Mouse (Mus musculus) right cerebral cortex, postnatal 36 days (tissue): ENCODE results near the gene Zfp462.

ENCODE experiments used
- DNase-seq, 2 experiments: peaks; one replicate each; pipeline ENCODE4 v3.0.0; 2022; ENCODE audit warnings: low spot score in 2 of 2, mixed read lengths in 1 of 2

Zfp462 gene

DNA sequence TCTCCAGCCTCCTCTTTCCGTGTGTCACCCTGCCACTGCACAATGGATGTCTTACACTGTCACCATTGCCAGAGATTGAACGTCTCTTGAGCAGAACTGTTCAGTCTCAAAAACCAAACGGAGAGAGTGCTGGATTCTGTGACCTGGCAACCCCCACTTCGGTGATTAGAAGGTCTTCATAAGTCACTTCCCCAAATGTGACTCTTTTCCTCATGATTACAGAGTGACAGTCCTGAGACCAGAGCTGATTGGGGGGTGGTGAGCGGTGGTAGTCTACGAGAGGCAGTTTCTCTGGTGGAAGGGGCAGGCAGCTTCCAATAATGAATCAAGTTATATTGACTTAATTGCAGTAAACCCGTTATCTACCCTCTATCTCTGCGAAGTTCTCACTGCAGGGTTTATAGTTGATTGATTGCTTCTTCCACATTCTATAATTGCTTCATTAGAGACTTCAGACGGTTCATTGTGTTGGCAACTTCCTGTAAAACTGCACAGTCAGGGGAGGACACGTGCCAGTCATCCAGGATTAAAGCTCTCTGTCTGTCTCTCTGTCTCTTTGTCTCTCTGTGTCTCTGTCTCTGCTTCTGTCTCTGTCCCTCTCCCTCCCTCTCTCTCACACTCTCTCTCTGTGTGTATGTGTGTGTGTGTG, 173.1 kb downstream of the Zfp462 start:
- DNase-seq: no peak

- DNase-seq: no peak
Observed at GRCm38 (mm10) chr4:55121126-55121525, 176.3 kb downstream of the Zfp462 start.

- no peak for DNase-seq
Observed at GRCm38 (mm10) chr4:55121952-55122351, 177.1 kb downstream of the Zfp462 start.

DNA sequence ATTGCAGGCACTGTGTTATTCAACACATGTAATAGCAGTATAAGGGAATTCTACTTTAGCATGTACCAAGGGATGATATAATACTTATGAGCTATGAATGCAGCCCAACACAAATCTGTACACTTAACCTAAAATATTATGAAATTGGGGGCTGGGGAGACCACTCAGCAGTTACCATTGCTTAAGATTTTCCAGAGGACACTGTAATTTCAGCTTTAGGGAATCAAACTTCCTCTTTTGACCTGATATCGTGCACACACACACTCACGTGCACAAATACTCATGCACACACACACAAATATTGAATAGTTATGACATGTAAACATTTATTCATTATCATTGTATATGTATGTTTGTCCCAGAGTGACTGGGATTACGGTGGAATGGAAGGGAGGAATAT, 179.3 kb downstream of the Zfp462 start:
- DNase-seq: no peak

- DNase-seq: peak in 1 of 2 experiments; percentile 11
Observed at GRCm38 (mm10) chr4:55125048-55125737, 180.3 kb downstream of the Zfp462 start.

- no peak for DNase-seq
Observed at GRCm38 (mm10) chr4:55125738-55126054, 180.8 kb downstream of the Zfp462 start.

GRCm38 (mm10) chr4:55127228-55127901, 182.5 kb downstream of the Zfp462 start:
- DNase-seq: no peak

DNA sequence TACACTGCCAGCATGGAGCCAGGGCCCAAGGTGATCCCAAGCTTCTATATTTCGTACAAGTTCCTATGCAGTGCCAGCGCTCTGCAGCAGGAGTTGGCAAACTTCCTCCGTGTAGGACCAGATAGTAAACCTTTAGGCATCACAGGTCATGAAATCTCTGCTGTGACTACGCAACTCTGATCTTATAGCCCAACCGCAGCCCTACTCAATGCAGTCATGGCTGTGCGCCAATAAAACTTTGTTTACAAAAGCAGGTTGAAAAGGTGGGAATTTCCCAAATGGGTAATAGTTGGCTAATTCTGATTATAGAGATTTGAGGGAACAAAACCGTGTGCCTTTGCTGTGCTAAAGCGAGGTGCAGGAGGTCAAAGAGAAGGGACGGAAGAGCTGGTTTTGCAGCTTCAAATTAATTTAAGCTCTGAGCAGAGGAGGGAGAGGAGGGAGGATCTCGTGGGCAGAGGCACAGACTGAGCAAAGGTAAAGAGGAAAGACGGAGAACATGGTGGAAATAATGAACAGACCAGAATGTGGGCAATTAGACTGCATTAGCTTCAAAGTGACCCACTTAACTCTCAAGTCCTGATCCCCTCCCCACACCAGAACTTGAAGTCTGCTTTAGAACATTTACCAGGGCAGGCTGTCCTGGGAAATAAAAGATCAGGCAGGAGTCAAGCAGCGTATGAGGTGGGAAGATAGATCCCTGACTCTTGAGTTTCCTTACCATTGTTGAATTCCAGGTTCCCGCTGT, 183.4 kb downstream of the Zfp462 start:
- no peak for DNase-seq
